Mouse (Mus musculus) forebrain, embryonic 12.5 days (tissue): Measurements from ENCODE around the gene Idh2. TPM values are rescaled to one million over a fixed set of nuclear protein-coding genes. Genes with fewer than 3 reads are reported as not detected.

Experiments
- ATAC-seq: fragments of 200-750 bp; cut with Nextera tagmentation; 2 replicates; pipeline ENCODE4 v1.8.0; 2017; ENCODE audit warnings: moderate TSS enrichment; ENCODE audit not compliant: low FRiP score
- H3K27ac ChIP-seq: fragments of 300-500 bp; sonication (generic); 2 replicates; pipeline ENCODE4 v1.5.1; 2016; ENCODE audit warnings: mild to moderate bottlenecking
- H3K27me3 ChIP-seq: fragments of 300-500 bp; sonication (generic); 2 replicates; pipeline ENCODE4 v1.6.1; 2016; ENCODE audit warnings: mild to moderate bottlenecking
- H3K36me3 ChIP-seq: fragments of 300-500 bp; sonication (generic); replicated peaks from 2 replicates; pipeline ENCODE4 v1.6.1; 2016; ENCODE audit warnings: mild to moderate bottlenecking
- H3K4me1 ChIP-seq: fragments of 300-500 bp; sonication (generic); 2 replicates; pipeline ENCODE4 v1.6.1; 2016
- H3K4me2 ChIP-seq: fragments of 300-500 bp; sonication (generic); 2 replicates; pipeline ENCODE4 v1.6.1; 2016; ENCODE audit warnings: mild to moderate bottlenecking, moderate library complexity
- H3K4me3 ChIP-seq: fragments of 300-500 bp; sonication (generic); replicated peaks from 2 replicates; pipeline ENCODE4 v1.5.1; 2016; ENCODE audit warnings: mild to moderate bottlenecking
- H3K9ac ChIP-seq: fragments of 300-500 bp; sonication (generic); 2 replicates; pipeline ENCODE4 v1.6.1; 2016; ENCODE audit warnings: mild to moderate bottlenecking
- H3K9me3 ChIP-seq: fragments of 300-500 bp; sonication (generic); 2 replicates; pipeline ENCODE4 v1.6.1; 2016
- WGBS: fragments of 180-500 bp; shearing (Covaris S2); methylation state at CpG from one replicate; pipeline ENCODE4 v1.1.7; 2016; 5-methylcytosine and 5-hydroxymethylcytosine counted together
- polyA plus RNA-seq: library from polyadenylated mRNA; unstranded; fragments of >200 nt; fragmentation: Nextera tagmentation; extraction: Ambion mirVana; gene quantifications from 2 replicates; pipeline ENCODE4 v1.2.1, GENCODE M21; 2016

The Idh2 gene
- polyA plus RNA-seq, 1 experiment from 2014 or later = 369 TPM

- Histone ChIP-seq H3K9ac (no peak overlapping the region), H3K36me3 (no peaks in the 10 kb centered on the region), H3K4me3 (no peak overlapping the region), H3K27ac (no peak overlapping the region), H3K4me1 (peaks cover 15% of the 10 kb centered on the region), H3K27me3 (no peaks in the 10 kb centered on the region), H3K9me3 (no peaks in the 10 kb centered on the region), H3K4me2 (no peak overlapping the region)
- WGBS = 76% methylated on average over 4 of the region's 4 CpGs
- ATAC-seq = no peak
Observed at GRCm38 (mm10) chr7:80119198-80119597, 4.0 kb upstream of the Idh2 start.

DNA sequence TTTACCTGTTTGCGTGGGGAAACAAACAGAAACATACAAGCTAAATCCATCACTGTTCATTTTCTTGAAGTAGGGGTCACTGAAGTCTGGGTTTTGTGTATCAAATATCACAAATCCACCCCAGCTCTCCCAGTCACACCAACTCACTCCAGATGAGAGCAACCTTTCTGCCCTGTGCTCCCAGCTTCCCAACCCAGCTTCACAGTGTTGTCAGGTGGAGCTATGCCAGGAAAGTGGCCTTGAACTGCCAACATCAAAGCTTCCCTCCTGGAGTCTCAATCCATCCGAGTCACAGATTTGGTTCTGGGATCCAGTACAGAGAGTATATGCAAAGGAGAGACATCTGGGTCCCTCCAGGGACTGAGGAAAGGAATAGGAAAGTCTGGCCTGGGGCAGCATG, 966 bp upstream of the Idh2 start:
- peaks cover 44% of the 10 kb centered on the region for H3K4me1 ChIP-seq

GRCm38 (mm10) chr7:80114451-80115223, 555 bp downstream of the Idh2 start:
- under 1% methylated on average over 52 of the region's 52 CpGs for WGBS
- Histone ChIP-seq H3K9ac (peak overlapping the region; percentile 97), H3K4me3 (peak overlapping the region; percentile 91), H3K36me3 (peaks cover 10% of the 10 kb centered on the region), H3K4me1 (peaks cover 47% of the 10 kb centered on the region), H3K9me3 (no peaks in the 10 kb centered on the region), H3K4me2 (peak overlapping the region; percentile 76), H3K27me3 (no peaks in the 10 kb centered on the region), H3K27ac (peak overlapping the region; percentile 96)
- peak; percentile 80 for ATAC-seq

More for the DNA sequence above, 966 bp upstream of the Idh2 start:
- Histone ChIP-seq H3K9ac (0 out of 2 replicates have a peak overlapping the region, but pooled peaks have one; percentile 97), H3K27me3 (no peaks in the 10 kb centered on the region), H3K4me2 (peak overlapping the region; percentile 76), H3K36me3 (no peaks in the 10 kb centered on the region), H3K9me3 (no peaks in the 10 kb centered on the region), H3K4me3 (peak overlapping the region; percentile 91; the same call in 1 of the 2 replicates), H3K27ac (no peak overlapping the region)
- 85% methylated on average over 2 of the region's 2 CpGs for WGBS
- no peak for ATAC-seq

DNA sequence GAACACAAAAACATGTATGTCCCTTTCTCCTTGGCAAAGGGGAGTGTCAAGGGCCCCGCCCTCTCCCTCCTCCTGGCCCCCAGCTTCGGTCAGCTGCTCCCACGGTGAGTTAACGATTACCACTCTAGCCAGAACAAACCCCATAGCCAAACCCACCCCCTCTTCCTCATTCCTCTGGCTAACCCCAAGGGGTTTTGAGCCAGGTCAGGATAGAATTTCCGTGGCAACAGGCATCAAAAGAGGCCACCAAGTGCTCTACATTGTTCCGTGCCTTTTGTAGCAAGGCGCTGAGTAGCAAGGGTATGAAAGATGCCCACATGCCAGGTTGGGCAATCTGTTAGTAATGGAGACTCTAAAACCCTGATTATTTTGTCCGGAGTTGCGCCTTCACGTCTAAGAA, 1.2 kb downstream of the Idh2 start:
- Histone ChIP-seq H3K9ac (peak overlapping the region; percentile 97), H3K9me3 (no peaks in the 10 kb centered on the region), H3K4me2 (peak overlapping the region; percentile 76), H3K36me3 (peaks cover 13% of the 10 kb centered on the region), H3K4me1 (peaks cover 47% of the 10 kb centered on the region), H3K4me3 (peak overlapping the region; percentile 91), H3K27me3 (no peaks in the 10 kb centered on the region), H3K27ac (peak overlapping the region; percentile 96)
- 9% methylated on average over 10 of the region's 10 CpGs for WGBS
- ATAC-seq = no peak

GRCm38 (mm10) chr7:80111066-80112045, 3.8 kb downstream of the Idh2 start:
- ATAC-seq = no peak

DNA sequence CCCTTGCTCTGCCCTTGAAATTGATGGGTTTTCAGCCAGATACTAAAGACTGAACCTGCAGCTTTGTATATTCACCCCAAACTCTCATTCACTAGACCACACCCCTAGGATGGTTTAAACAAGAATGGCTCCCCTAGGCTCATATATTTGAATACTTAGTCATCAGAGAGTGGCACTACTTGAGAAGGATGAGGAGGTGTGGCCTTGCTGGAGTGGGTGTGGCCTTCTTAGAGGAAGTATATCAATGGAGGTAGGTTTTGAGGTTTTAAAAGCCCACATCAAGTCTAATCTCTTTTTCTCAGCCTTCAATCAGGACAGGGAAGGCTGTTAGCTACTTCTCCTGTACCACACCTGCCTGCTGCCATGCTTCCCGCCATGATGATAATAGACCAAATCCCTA, 8.8 kb downstream of the Idh2 start:
- H3K4me2 ChIP-seq = no peak overlapping the region
- H3K27me3 ChIP-seq = no peaks in the 10 kb centered on the region
- peaks cover 52% of the 10 kb centered on the region for H3K36me3 ChIP-seq
- no peaks in the 10 kb centered on the region for H3K9me3 ChIP-seq
- ATAC-seq = no peak
- WGBS = 100% methylated on average over 1 of the region's 1 CpGs
- no peak overlapping the region for H3K27ac ChIP-seq
- H3K4me1 ChIP-seq = peaks cover 7% of the 10 kb centered on the region
- no peak overlapping the region for H3K4me3 ChIP-seq
- H3K9ac ChIP-seq = no peak overlapping the region

More at GRCm38 (mm10) chr7:80111066-80112045, 3.8 kb downstream of the Idh2 start:
- Histone ChIP-seq H3K4me3 (no peak overlapping the region), H3K4me1 (peaks cover 43% of the 10 kb centered on the region), H3K9ac (no peak overlapping the region), H3K27me3 (no peaks in the 10 kb centered on the region), H3K4me2 (no peak overlapping the region), H3K36me3 (peaks cover 29% of the 10 kb centered on the region), H3K27ac (0 out of 2 replicates have a peak overlapping the region, but pooled peaks have one; percentile 25), H3K9me3 (no peaks in the 10 kb centered on the region)
- 79% methylated on average over 9 of the region's 9 CpGs for WGBS

DNA sequence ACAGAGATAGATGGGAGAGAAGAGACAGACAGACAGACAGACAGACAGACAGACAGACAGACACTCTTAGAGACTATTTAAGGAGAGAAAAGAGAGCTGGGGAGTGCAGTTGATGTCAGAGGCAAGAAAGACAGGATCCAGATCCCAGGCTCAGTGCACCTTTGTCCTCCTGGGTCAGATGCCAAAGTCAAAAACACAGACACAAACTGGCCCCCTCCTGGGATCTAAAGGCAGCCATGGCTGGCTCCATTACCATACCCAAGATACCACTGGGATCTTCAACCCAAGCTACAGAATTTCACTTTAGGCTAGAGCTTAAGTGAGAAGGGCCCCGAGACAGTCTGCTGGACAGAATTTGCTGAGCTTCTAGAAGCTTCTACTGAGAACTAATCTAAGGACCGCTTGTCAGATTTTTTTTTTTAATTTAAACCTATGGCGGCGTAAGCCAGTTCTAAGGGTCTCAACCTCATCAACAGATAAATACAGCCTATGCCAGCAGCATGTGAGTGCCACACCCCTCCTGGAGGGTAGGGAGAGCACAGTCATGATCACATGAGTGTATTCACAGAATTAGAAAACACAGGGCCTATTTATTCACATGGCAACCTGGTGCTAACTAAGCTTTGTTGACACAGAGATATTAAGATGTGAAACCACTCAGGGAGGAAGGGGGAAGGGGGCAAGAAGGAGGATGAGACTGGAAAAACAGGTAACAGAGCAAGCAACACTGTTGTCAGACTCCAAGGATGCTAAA, 9.4 kb downstream of the Idh2 start:
- no peak overlapping the region for H3K9ac ChIP-seq
- H3K27ac ChIP-seq = no peak overlapping the region
- H3K9me3 ChIP-seq = no peaks in the 10 kb centered on the region
- 0 out of 2 replicates have a peak, but pooled peaks cover 2% of the 10 kb centered on the region for H3K4me1 ChIP-seq
- H3K4me2 ChIP-seq = no peak overlapping the region
- H3K4me3 ChIP-seq = no peak overlapping the region
- WGBS = 94% methylated on average over 4 of the region's 4 CpGs
- no peaks in the 10 kb centered on the region for H3K27me3 ChIP-seq
- no peak for ATAC-seq
- peaks cover 58% of the 10 kb centered on the region for H3K36me3 ChIP-seq

DNA sequence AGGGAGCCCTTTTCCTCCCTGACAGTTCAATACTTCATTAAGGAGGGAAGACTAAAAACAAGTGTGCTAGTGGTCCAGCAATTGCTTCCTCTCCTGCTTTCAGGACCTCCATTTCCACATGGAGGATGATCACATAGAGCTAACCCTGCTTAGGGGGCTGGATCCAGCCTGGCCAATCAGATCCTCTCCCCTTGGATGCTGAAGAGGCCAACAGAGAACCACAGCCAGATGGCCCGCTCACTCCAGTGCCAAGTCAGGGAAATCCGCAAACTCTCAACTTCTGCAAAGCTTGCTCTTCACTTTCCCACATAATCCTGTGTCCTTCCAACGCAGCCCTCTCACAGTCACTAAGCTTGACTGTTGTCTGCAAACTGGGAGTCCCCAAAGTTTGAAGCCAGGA, 11.9 kb downstream of the Idh2 start:
- no peak overlapping the region for H3K4me2 ChIP-seq
- no peak overlapping the region for H3K4me3 ChIP-seq
- no peak for ATAC-seq
- 93% methylated on average over 3 of the region's 3 CpGs for WGBS
- H3K27ac ChIP-seq = no peak overlapping the region
- H3K9me3 ChIP-seq = no peaks in the 10 kb centered on the region
- H3K4me1 ChIP-seq = 0 out of 2 replicates have a peak, but pooled peaks cover 2% of the 10 kb centered on the region
- no peaks in the 10 kb centered on the region for H3K27me3 ChIP-seq
- peaks cover 69% of the 10 kb centered on the region for H3K36me3 ChIP-seq
- H3K9ac ChIP-seq = no peak overlapping the region

- Histone ChIP-seq H3K27me3 (no peaks in the 10 kb centered on the region), H3K9ac (no peak overlapping the region), H3K27ac (no peak overlapping the region), H3K36me3 (peaks cover 100% of the 10 kb centered on the region), H3K9me3 (no peaks in the 10 kb centered on the region), H3K4me1 (0 out of 2 replicates have a peak, but pooled peaks cover under 1% of the 10 kb centered on the region), H3K4me3 (no peak overlapping the region), H3K4me2 (no peak overlapping the region)
- no peak for ATAC-seq
- 96% methylated on average over 13 of the region's 13 CpGs for WGBS
Observed at GRCm38 (mm10) chr7:80098389-80098976, 16.7 kb downstream of the Idh2 start.

GRCm38 (mm10) chr7:80095598-80096309, 19.4 kb downstream of the Idh2 start:
- no peaks in the 10 kb centered on the region for H3K4me1 ChIP-seq
- H3K9me3 ChIP-seq = no peaks in the 10 kb centered on the region
- H3K9ac ChIP-seq = no peak overlapping the region
- no peak overlapping the region for H3K4me3 ChIP-seq
- H3K4me2 ChIP-seq = no peak overlapping the region
- no peak for ATAC-seq
- peaks cover 98% of the 10 kb centered on the region for H3K36me3 ChIP-seq
- H3K27ac ChIP-seq = no peak overlapping the region
- 94% methylated on average over 20 of the region's 20 CpGs for WGBS
- no peaks in the 10 kb centered on the region for H3K27me3 ChIP-seq

- Histone ChIP-seq H3K4me2 (no peak overlapping the region), H3K4me3 (no peak overlapping the region), H3K27ac (no peak overlapping the region), H3K4me1 (no peaks in the 10 kb centered on the region), H3K27me3 (no peaks in the 10 kb centered on the region), H3K9ac (no peak overlapping the region), H3K9me3 (no peaks in the 10 kb centered on the region), H3K36me3 (peaks cover 98% of the 10 kb centered on the region)
- no peak for ATAC-seq
- WGBS = 84% methylated on average over 5 of the region's 5 CpGs
Observed at GRCm38 (mm10) chr7:80094481-80094880, 20.7 kb downstream of the Idh2 start.
